Mouse (Mus musculus): Measurements from ENCODE around the gene B4galt2. TPM values are rescaled to one million over a fixed set of nuclear protein-coding genes. Genes with fewer than 3 reads are reported as not detected.

Gene B4galt2
- polyA plus RNA-seq, 1 experiment from 2014 or later: 11.9 TPM

- 0 out of 2 replicates have a peak, but pooled peaks have one; percentile 6 for ATAC-seq (ENCODE audit: low FRiP score, low TSS enrichment)
These were observed 30.7 kb upstream of the B4galt2 start for GRCm38 (mm10) chr4:117914031-117914430.

GRCm38 (mm10) chr4:117913421-117913820 is 30.1 kb upstream of the B4galt2 start:
- peak overlapping the region; percentile 75 for H3K4me3 ChIP-seq (ENCODE audit: low read depth, low read length)
- H3K27me3 ChIP-seq (ENCODE audit: control insufficient read depth, insufficient read depth, low read length): no peaks in the 10 kb centered on the region
- TF ChIP-seq EP300 (optimal IDR thresholded peaks at IDR 0.05) (no peak), CTCF (IDR thresholded peaks at IDR 0.05; ENCODE audit: low read depth) (no peak)
- peak overlapping the region; percentile 82; the same call in 1 of the 2 replicates for H3K9ac ChIP-seq (ENCODE audit: low read length)
- 53% methylated on average over 3 of the region's 3 CpGs for WGBS
- no peak overlapping the region for H3K27ac ChIP-seq (replicated peaks)
- H3K9me3 ChIP-seq (ENCODE audit: control insufficient read depth, low read length): no peaks in the 10 kb centered on the region
- peaks cover 7% of the 10 kb centered on the region for H3K36me3 ChIP-seq (ENCODE audit: control insufficient read depth, insufficient read depth, low read length)
- H3K4me2 ChIP-seq (replicated peaks; ENCODE audit: low read depth): peak overlapping the region; percentile 99
- ATAC-seq (ENCODE audit: low FRiP score, low TSS enrichment) (no peak), DNase-seq (ENCODE audit: low spot score) (peak; percentile 36)
- peaks cover 9% of the 10 kb centered on the region for H3K4me1 ChIP-seq (replicated peaks; ENCODE audit: control insufficient read depth, insufficient read depth)

More at GRCm38 (mm10) chr4:117914031-117914430, 30.7 kb upstream of the B4galt2 start:
- Histone ChIP-seq H3K4me1 (replicated peaks; ENCODE audit: control insufficient read depth, insufficient read depth) (peaks cover 9% of the 10 kb centered on the region), H3K27me3 (ENCODE audit: control insufficient read depth, insufficient read depth, low read length) (no peaks in the 10 kb centered on the region), H3K27ac (replicated peaks) (peak overlapping the region; percentile 83), H3K9ac (ENCODE audit: low read length) (peak overlapping the region; percentile 82), H3K4me3 (ENCODE audit: low read depth, low read length) (peak overlapping the region; percentile 75), H3K36me3 (ENCODE audit: control insufficient read depth, insufficient read depth, low read length) (peaks cover 7% of the 10 kb centered on the region), H3K9me3 (ENCODE audit: control insufficient read depth, low read length) (no peaks in the 10 kb centered on the region), H3K4me2 (replicated peaks; ENCODE audit: low read depth) (peak overlapping the region; percentile 99)
- no peak for DNase-seq (ENCODE audit: low spot score)
- WGBS: 12% methylated on average over 8 of the region's 8 CpGs
- TF ChIP-seq CTCF (IDR thresholded peaks at IDR 0.05; ENCODE audit: low read depth) (no peak), EP300 (optimal IDR thresholded peaks at IDR 0.05) (no peak)

- DNase-seq (ENCODE audit: low spot score) (no peak), ATAC-seq (ENCODE audit: low FRiP score, low TSS enrichment) (no peak)
- Histone ChIP-seq H3K4me2 (replicated peaks; ENCODE audit: low read depth) (peak overlapping the region; percentile 99; the same call in 1 of the 2 replicates), H3K9me3 (ENCODE audit: control insufficient read depth, low read length) (no peaks in the 10 kb centered on the region), H3K36me3 (ENCODE audit: control insufficient read depth, insufficient read depth, low read length) (peaks cover 7% of the 10 kb centered on the region), H3K27me3 (ENCODE audit: control insufficient read depth, insufficient read depth, low read length) (no peaks in the 10 kb centered on the region), H3K4me3 (ENCODE audit: low read depth, low read length) (0 out of 2 replicates have a peak overlapping the region, but pooled peaks have one; percentile 75), H3K27ac (replicated peaks) (peak overlapping the region; percentile 18; the same call in 1 of the 2 replicates), H3K9ac (ENCODE audit: low read length) (peak overlapping the region; percentile 38; the same call in 1 of the 2 replicates), H3K4me1 (replicated peaks; ENCODE audit: control insufficient read depth, insufficient read depth) (peaks cover 9% of the 10 kb centered on the region)
- no peak for TF ChIP-seq EP300 (optimal IDR thresholded peaks at IDR 0.05)
- TF ChIP-seq CTCF (IDR thresholded peaks at IDR 0.05; ENCODE audit: low read depth): no peak
- 40% methylated on average over 7 of the region's 7 CpGs for WGBS
These were observed 29.5 kb upstream of the B4galt2 start for GRCm38 (mm10) chr4:117912685-117913273.

GRCm38 (mm10) chr4:117912131-117912561 is 28.9 kb upstream of the B4galt2 start:
- 91% methylated on average over 13 of the region's 13 CpGs for WGBS
- ATAC-seq (ENCODE audit: low FRiP score, low TSS enrichment) (no peak), DNase-seq (ENCODE audit: low spot score) (no peak)
- H3K4me2 ChIP-seq (replicated peaks; ENCODE audit: low read depth): no peak overlapping the region
- no peak for TF ChIP-seq EP300 (optimal IDR thresholded peaks at IDR 0.05)
- TF ChIP-seq CTCF (IDR thresholded peaks at IDR 0.05; ENCODE audit: low read depth): no peak
- peaks cover 7% of the 10 kb centered on the region for H3K36me3 ChIP-seq (ENCODE audit: control insufficient read depth, insufficient read depth, low read length)
- H3K9me3 ChIP-seq (ENCODE audit: control insufficient read depth, low read length): no peaks in the 10 kb centered on the region
- no peak overlapping the region for H3K4me3 ChIP-seq (ENCODE audit: low read depth, low read length)
- no peaks in the 10 kb centered on the region for H3K27me3 ChIP-seq (ENCODE audit: control insufficient read depth, insufficient read depth, low read length)
- H3K4me1 ChIP-seq (replicated peaks; ENCODE audit: control insufficient read depth, insufficient read depth): peaks cover 9% of the 10 kb centered on the region
- no peak overlapping the region for H3K27ac ChIP-seq (replicated peaks)
- H3K9ac ChIP-seq (ENCODE audit: low read length): no peak overlapping the region

- Histone ChIP-seq H3K27ac (replicated peaks) (no peak overlapping the region), H3K27me3 (ENCODE audit: control insufficient read depth, insufficient read depth, low read length) (no peaks in the 10 kb centered on the region), H3K4me3 (ENCODE audit: low read depth, low read length) (no peak overlapping the region), H3K9me3 (ENCODE audit: control insufficient read depth, low read length) (no peaks in the 10 kb centered on the region), H3K4me2 (replicated peaks; ENCODE audit: low read depth) (no peak overlapping the region), H3K9ac (ENCODE audit: low read length) (no peak overlapping the region), H3K36me3 (ENCODE audit: control insufficient read depth, insufficient read depth, low read length) (peaks cover 14% of the 10 kb centered on the region), H3K4me1 (replicated peaks; ENCODE audit: control insufficient read depth, insufficient read depth) (peaks cover 7% of the 10 kb centered on the region)
- 73% methylated on average over 8 of the region's 8 CpGs for WGBS
- DNase-seq (ENCODE audit: low spot score) (no peak), ATAC-seq (ENCODE audit: low FRiP score, low TSS enrichment) (0 out of 2 replicates have a peak, but pooled peaks have one; percentile 14)
- TF ChIP-seq EP300 (optimal IDR thresholded peaks at IDR 0.05): no peak
- no peak for TF ChIP-seq CTCF (IDR thresholded peaks at IDR 0.05; ENCODE audit: low read depth)
These were observed 25.7 kb upstream of the B4galt2 start for GRCm38 (mm10) chr4:117908834-117909453.

- 51% methylated on average over 3 of the region's 3 CpGs for WGBS
- DNase-seq (ENCODE audit: low spot score) (no peak), ATAC-seq (ENCODE audit: low FRiP score, low TSS enrichment) (no peak)
- Histone ChIP-seq H3K4me3 (ENCODE audit: low read depth, low read length) (no peak overlapping the region), H3K27me3 (ENCODE audit: control insufficient read depth, insufficient read depth, low read length) (no peaks in the 10 kb centered on the region), H3K4me2 (replicated peaks; ENCODE audit: low read depth) (no peak overlapping the region), H3K9me3 (ENCODE audit: control insufficient read depth, low read length) (no peaks in the 10 kb centered on the region), H3K9ac (ENCODE audit: low read length) (no peak overlapping the region), H3K27ac (replicated peaks) (no peak overlapping the region), H3K36me3 (ENCODE audit: control insufficient read depth, insufficient read depth, low read length) (peaks cover 27% of the 10 kb centered on the region), H3K4me1 (replicated peaks; ENCODE audit: control insufficient read depth, insufficient read depth) (no peaks in the 10 kb centered on the region)
- no peak for TF ChIP-seq CTCF (IDR thresholded peaks at IDR 0.05; ENCODE audit: low read depth)
- no peak for TF ChIP-seq EP300 (optimal IDR thresholded peaks at IDR 0.05)
These were observed 22.9 kb upstream of the B4galt2 start for GRCm38 (mm10) chr4:117906196-117906595.
